Mouse (Mus musculus): ENCODE data around the gene Prdx1.

Gene Prdx1

DNA sequence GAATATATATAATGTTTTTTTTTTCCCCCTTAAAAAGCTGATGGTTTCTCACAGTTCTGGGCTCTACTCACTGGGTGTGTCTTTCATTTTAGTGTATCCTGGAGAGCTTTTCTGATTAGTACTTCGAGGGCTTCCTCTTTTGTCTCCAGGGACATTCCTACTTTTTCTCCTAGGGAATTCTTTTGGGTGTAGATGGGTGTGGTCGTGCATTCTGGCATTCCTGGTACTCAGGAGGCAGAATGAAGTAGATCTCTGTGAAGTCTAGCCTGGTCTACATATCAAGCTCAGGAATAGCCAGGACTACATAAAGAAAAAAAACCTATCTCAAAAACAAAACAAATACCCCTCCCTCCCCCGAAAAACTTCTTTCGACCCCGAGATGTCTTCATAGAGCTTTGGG lies 40.1 kb downstream of the Prdx1 start:
- DNase-seq (ENCODE audit: extremely low spot score, low spot score) = no peak

DNA sequence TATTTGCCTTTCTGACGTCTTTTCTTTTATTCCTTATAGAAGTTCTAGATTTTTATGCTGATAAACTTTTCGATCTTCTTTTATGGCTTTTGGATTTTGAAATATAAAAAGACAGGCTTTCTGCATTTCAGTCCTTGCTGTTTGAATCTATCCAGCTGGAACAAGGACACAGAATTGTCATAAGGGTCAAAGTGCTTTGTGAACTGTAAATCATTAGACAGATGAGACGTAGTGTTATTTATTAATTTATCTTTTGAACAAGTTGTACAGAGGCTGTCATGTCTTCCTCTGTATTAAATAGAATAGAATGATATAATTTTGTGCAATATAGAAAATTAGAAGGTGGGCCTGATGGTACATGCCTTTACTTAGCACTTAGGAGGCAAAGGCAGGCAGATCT lies 42.1 kb downstream of the Prdx1 start:
- DNase-seq (ENCODE audit: extremely low spot score, low spot score) = no peak

DNA sequence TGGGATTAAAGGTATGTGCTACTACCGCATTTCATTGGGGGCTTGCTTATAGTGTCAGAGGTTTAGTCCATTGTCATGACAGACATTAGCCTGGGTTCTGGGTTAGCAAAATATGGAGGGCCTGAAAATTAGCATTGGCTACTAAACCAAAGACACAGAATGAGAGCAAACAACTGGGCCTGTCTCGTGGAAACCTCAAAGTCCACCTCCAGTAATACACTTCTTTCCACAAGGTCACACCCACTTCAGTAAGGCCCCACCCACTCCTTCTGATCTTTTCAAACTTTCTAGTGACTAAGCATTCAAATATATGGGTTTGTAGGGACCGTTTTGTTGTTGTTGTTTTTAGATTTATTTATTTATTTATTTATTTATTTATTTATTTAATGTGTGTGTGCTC lies 44.2 kb downstream of the Prdx1 start:
- no peak for DNase-seq (ENCODE audit: extremely low spot score, low spot score)

DNA sequence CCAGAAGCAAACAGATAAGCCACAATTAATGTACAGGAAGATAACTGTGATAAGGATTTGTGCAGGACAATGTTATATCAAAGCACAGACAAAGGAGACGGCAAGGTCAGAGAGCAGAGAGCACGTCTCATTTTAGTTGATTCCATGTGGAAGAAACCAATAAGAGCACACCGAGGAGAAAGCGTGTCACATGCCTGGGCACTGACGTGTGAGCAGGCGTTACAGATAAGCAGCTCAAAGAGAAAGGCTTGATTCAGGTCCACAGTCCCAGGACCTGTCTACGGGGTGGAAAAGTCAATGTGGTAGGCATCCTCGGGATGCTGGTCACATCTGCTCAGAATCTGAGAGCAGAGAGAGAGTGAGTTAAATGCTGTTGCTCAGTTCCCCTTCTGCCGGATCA lies 45.7 kb downstream of the Prdx1 start:
- no peak for DNase-seq (ENCODE audit: extremely low spot score, low spot score)

DNA sequence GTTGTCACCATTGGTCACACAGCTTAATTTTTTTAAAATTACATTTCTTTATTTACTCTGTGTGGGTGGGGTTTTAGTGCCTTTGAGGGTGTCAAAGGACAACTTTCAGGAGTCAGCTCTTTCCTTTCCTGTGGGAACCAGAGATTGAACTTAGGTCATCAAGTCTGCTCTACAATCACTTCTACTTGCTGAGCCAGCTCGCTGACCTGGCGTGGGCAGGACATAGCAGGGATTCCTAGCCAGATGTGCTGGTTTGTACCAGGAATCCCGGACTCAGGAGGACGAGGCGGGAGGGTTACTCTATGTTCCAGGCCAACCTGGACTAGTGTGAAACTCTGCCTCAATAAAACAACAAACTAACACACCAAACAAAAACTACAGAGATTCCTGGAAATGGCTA lies 47.0 kb downstream of the Prdx1 start:
- DNase-seq (ENCODE audit: extremely low spot score, low spot score) = no peak

DNA sequence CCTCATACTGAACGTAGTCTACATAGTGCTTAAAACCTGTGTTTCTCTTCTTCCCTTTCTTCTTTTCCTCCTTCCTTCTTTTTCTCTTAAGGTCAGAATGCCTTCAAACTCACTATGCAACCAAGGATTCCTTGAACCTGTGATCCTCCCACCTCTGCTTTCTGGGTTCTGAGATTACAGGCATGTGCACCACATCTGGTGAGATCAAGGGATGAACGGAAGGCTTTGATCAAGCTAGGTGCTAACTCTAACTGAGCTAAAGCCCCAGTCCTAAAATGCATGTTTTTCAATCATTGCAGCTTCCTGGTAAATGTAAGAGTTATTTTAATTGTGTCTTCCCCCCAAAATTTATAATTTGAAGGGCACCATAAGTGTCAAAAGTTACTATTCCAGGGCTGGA lies 49.7 kb downstream of the Prdx1 start:
- no peak for DNase-seq (ENCODE audit: extremely low spot score, low spot score)

DNA sequence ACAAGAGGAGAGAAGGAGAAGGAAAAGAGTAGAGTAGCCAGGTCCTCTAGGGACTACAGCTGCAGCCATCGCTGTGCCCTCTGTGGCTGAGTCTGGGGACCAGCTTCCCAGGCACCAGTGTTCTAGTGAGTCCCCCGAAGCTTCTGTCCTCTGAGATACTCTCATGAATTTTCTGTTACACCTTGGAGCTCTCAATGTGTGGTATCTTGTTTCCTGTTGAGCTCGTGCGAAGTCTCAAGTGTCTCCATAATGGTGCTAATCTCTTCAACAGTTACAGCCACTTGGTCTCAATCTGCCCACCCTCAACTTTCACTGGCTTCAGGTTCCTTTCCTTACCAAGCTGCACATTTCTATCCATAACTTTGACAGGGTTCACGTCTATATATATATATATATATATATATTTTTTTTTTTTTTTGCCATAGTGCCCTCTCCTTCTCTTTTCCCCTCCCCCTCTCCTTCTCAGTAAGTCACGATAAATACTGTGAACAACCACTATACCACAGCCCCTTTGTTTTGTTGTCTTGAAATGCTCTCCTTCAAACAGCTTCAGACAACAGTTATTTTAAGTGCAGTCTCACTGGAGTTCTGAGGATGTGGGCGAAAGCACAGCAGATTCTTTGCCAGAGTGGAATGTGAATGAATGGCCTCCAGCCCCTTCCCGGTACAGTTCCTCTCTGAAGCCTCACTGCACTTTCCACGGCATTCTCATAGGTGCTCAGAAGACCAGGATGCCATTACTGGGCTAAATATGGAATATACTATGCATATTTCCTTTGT lies 53.8 kb downstream of the Prdx1 start:
- DNase-seq (ENCODE audit: extremely low spot score, low spot score) = no peak

DNA sequence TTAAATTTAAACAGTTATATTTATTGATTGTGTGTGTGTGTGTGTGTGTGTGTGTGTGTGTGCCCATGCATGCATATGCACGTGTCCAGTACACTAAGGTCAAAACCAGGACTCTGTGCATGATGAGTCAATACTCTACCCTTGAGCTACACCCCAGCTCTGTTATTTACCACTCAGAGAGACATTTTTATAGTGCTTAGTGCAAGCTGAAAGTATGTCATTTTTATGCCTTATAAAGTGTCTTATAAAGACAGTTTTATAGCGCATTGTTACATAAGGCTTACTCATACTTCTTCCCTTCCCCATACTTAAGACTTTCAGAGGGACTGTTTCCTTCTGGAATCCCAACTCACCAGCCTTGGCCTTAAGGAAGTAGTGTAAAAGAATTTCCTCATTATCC lies 64.4 kb downstream of the Prdx1 start:
- DNase-seq (ENCODE audit: extremely low spot score, low spot score) = no peak

Measured in neural tube, embryonic 10.5 days (tissue).